In genomic region chr3:35688781-35689180, GRCm38 (mm10) we compare ENCODE assay signal across 8 mouse cellular contexts.
DNase-seq lines count a peak whose midpoint lies in the region; ATAC-seq lines count a peak whose summit lies in the region.

No protein-coding gene starts in this region.

- peak; percentile 92 for ATAC-seq in frontal cortex, adult (ENCODE audit: low TSS enrichment)
- ATAC-seq in midbrain, embryonic 16.5 days = peak; percentile 95

- H3K36me3 ChIP-seq in midbrain, embryonic 16.5 days (ENCODE audit: control insufficient read depth, insufficient read depth, low read length) = no peaks in the 10 kb centered on the region

- no peaks in the 10 kb centered on the region for H3K9me3 ChIP-seq in midbrain, embryonic 16.5 days (replicated peaks; ENCODE audit: control insufficient read depth, low read length, poor library complexity, severe bottlenecking)

- peak; percentile 10 for DNase-seq in adrenal gland, postnatal 10 days
- DNase-seq in adrenal gland, adult 18-20 months (ENCODE audit: low spot score in 2 of 2) = no peak
- peak; percentile 80 for DNase-seq in 416B (ENCODE audit: low read depth)
- peak; percentile 18 for DNase-seq in c-Kit-positive CD71-positive TER-119-positive erythroid progenitor cells, embryonic 14.5 days (ENCODE audit: low spot score)
- peak; percentile 18 for DNase-seq in layer of hippocampus, adult 9-10 months (ENCODE audit: low spot score)
- DNase-seq in thymus, postnatal 25 days = peak; percentile 48

- H3K4me1 ChIP-seq in midbrain, embryonic 16.5 days (ENCODE audit: control insufficient read depth, insufficient read depth, low read length) = no peaks in the 10 kb centered on the region

- 23% methylated on average over 4 of the region's 4 CpGs for WGBS in midbrain, embryonic 16.5 days

- no peaks in the 10 kb centered on the region for H3K27me3 ChIP-seq in midbrain, embryonic 16.5 days (ENCODE audit: control insufficient read depth, insufficient read depth, low read depth, low read length)

- no peak overlapping the region for H3K9ac ChIP-seq in midbrain, embryonic 16.5 days (ENCODE audit: low read depth, low read length)

- H3K27ac ChIP-seq in midbrain, embryonic 16.5 days (ENCODE audit: low read length) = no peak overlapping the region

- no peak overlapping the region for H3K4me3 ChIP-seq in midbrain, embryonic 16.5 days (ENCODE audit: low read depth, low read length)

- no peak overlapping the region for H3K4me2 ChIP-seq in midbrain, embryonic 16.5 days (ENCODE audit: low read length)

Comparison
In these comparisons a context has a peak if more than half of its experiments do, and no peak if none do; other contexts are left out.
1. DNase-seq: peak in adrenal gland, postnatal 10 days (single experiment), 416B (single experiment), c-Kit-positive CD71-positive TER-119-positive erythroid progenitor cells, embryonic 14.5 days (single experiment), layer of hippocampus, adult 9-10 months (single experiment) and thymus, postnatal 25 days (single experiment); none in adrenal gland, adult 18-20 months (0 of 2).